Mouse (Mus musculus) heart, postnatal 0 days (tissue): ENCODE results near the gene Avpr1b. TPM values are rescaled to one million over a fixed set of nuclear protein-coding genes. Genes with fewer than 3 reads are reported as not detected.

Experiments
- ATAC-seq: fragments of 200-750 bp; cut with Nextera tagmentation; 2 replicates; pipeline ENCODE4 v1.8.0; 2017; ENCODE audit warnings: low read depth, moderate number of reproducible peaks, moderate library complexity; ENCODE audit not compliant: insufficient read depth
- DNase-seq: peaks from one replicate; pipeline ENCODE4 v3.0.0-alpha.2; 2016; ENCODE audit warnings: low spot score
- H3K27ac ChIP-seq: fragments of 300-500 bp; sonication (generic); 2 replicates; pipeline ENCODE4 v1.5.1; 2014; ENCODE audit warnings: low read depth, mild to moderate bottlenecking
- H3K27me3 ChIP-seq: fragments of 300-500 bp; sonication (generic); 2 replicates; pipeline ENCODE4 v1.6.1; 2014; ENCODE audit warnings: low read length, mixed read lengths; ENCODE audit not compliant: control insufficient read depth, insufficient read depth
- H3K36me3 ChIP-seq: fragments of 300-500 bp; sonication (generic); replicated peaks from 2 replicates; pipeline ENCODE4 v1.6.1; 2014; ENCODE audit warnings: low read length, mixed read lengths; ENCODE audit not compliant: control insufficient read depth, insufficient read depth
- H3K4me1 ChIP-seq: fragments of 300-500 bp; sonication (generic); 2 replicates; pipeline ENCODE4 v1.6.1; 2014; ENCODE audit warnings: antibody characterized with exemption; ENCODE audit not compliant: control insufficient read depth, insufficient read depth
- H3K4me2 ChIP-seq: fragments of 300-500 bp; sonication (generic); 2 replicates; pipeline ENCODE4 v1.6.1; 2014; ENCODE audit warnings: low read depth, mild to moderate bottlenecking, low read length, moderate library complexity
- H3K4me3 ChIP-seq: fragments of 300-500 bp; sonication (generic); 2 replicates; pipeline ENCODE4 v1.5.1; 2014; ENCODE audit warnings: low read depth, low read length
- H3K9ac ChIP-seq: fragments of 300-500 bp; sonication (generic); replicated peaks from 2 replicates; pipeline ENCODE4 v1.6.1; 2014; ENCODE audit warnings: low read depth, low read length, mixed read lengths
- H3K9me3 ChIP-seq: fragments of 300-500 bp; sonication (generic); replicated peaks from 2 replicates; pipeline ENCODE4 v1.6.1; 2016; ENCODE audit warnings: low read length; ENCODE audit not compliant: control insufficient read depth
- CTCF ChIP-seq: IDR thresholded peaks from 2 replicates; pipeline ENCODE4 v1.5.1; 2016; ENCODE audit warnings: antibody characterized with exemption, control low read depth, low read depth
- EP300 ChIP-seq: IDR thresholded peaks from 2 replicates; pipeline ENCODE4 v1.6.1; 2016; ENCODE audit warnings: antibody characterized with exemption, low read depth
- WGBS: fragments of 180-500 bp; shearing (Covaris S2); extraction: QIAGEN DNeasy Blood & Tissue Kit; methylation state at CpG from one replicate; pipeline ENCODE4 v1.1.7; 2014; 5-methylcytosine and 5-hydroxymethylcytosine counted together
- polyA plus RNA-seq: library from polyadenylated mRNA; unstranded; fragments of >200 nt; fragmentation: Nextera tagmentation; extraction: Ambion mirVana; gene quantifications from 2 replicates; pipeline ENCODE4 v1.2.1, GENCODE M21; 2015
- total RNA-seq: library from RNA; depleted of rRNA; stranded (reverse); fragments of >200 nt; gene quantifications from 2 replicates; pipeline ENCODE4 v1.2.3, GENCODE M21; 2014; ENCODE audit warnings: low replicate concordance

The Avpr1b gene
- total and polyA plus RNA-seq, 2 experiments from 2014 or later, result not detected

- no peak overlapping the region for H3K27ac ChIP-seq
- H3K9ac ChIP-seq, result no peak overlapping the region
- WGBS, result 75% methylated on average over 3 of the region's 3 CpGs
- H3K9me3 ChIP-seq, result no peaks in the 10 kb centered on the region
- no peaks in the 10 kb centered on the region for H3K36me3 ChIP-seq
- H3K4me1 ChIP-seq, result no peaks in the 10 kb centered on the region
- ATAC-seq (no peak), DNase-seq (no peak)
- H3K4me2 ChIP-seq, result no peak overlapping the region
- H3K4me3 ChIP-seq, result no peak overlapping the region
- H3K27me3 ChIP-seq, result no peaks in the 10 kb centered on the region
- no peak for TF ChIP-seq EP300
Measured at GRCm38 (mm10) chr1:131583598-131583997, 15.4 kb upstream of the Avpr1b start.

DNA sequence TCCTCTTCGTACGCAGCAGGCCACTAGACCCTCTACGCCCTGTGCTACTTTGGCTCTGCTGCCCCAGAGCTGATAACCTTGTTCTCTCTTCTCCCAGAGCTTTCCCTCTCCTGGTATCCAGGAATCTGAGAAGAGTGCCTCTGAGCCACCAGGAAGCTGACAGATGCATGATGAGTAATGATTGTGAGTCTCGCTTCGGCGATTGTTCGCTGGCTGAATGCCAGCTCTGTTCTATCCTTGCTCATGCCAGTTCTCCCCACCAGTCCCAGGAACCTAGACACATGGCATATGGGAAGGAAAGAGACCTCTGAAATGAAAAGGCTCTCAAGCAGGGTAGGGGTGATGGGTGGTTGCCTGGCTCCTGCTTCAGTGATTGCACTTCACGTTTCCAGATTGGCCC, 12.2 kb upstream of the Avpr1b start:
- no peaks in the 10 kb centered on the region for H3K9me3 ChIP-seq
- no peak overlapping the region for H3K4me2 ChIP-seq
- no peak overlapping the region for H3K4me3 ChIP-seq
- no peak for TF ChIP-seq CTCF
- TF ChIP-seq EP300, result no peak
- no peak for DNase-seq
- no peak overlapping the region for H3K9ac ChIP-seq
- no peaks in the 10 kb centered on the region for H3K36me3 ChIP-seq
- no peaks in the 10 kb centered on the region for H3K27me3 ChIP-seq
- no peak overlapping the region for H3K27ac ChIP-seq
- peaks cover 3% of the 10 kb centered on the region; the same call in 1 of the 2 replicates for H3K4me1 ChIP-seq
- WGBS, result 20% methylated on average over 8 of the region's 8 CpGs
- no peak for ATAC-seq

DNA sequence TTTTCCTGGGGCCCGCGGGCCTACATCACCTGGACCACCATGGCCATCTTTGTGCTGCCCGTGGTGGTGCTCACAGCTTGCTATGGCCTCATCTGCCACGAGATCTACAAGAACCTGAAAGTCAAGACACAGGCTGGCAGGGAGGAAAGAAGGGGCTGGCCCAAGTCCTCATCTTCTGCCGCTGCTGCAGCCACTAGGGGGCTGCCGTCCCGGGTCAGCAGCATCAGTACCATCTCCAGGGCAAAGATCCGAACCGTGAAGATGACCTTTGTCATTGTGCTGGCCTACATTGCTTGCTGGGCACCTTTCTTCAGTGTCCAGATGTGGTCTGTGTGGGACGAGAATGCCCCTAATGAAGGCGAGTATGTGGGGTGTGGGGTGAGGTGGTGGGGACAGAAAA, 1.3 kb downstream of the Avpr1b start:
- DNase-seq, result no peak
- Histone ChIP-seq H3K27me3 (peaks cover 14% of the 10 kb centered on the region; the same call in 1 of the 2 replicates), H3K27ac (no peak overlapping the region), H3K9me3 (no peaks in the 10 kb centered on the region), H3K4me1 (no peaks in the 10 kb centered on the region), H3K4me2 (no peak overlapping the region), H3K36me3 (no peaks in the 10 kb centered on the region), H3K4me3 (no peak overlapping the region), H3K9ac (no peak overlapping the region)
- WGBS, result 39% methylated on average over 11 of the region's 11 CpGs
- TF ChIP-seq EP300 (no peak), CTCF (peak; percentile 33; the same call in 1 of the 2 replicates)
- ATAC-seq, result no peak

- H3K4me1 ChIP-seq, result no peaks in the 10 kb centered on the region
- no peak overlapping the region for H3K4me3 ChIP-seq
- H3K27ac ChIP-seq, result no peak overlapping the region
- no peak for DNase-seq
- TF ChIP-seq CTCF (no peak), EP300 (no peak)
- no peaks in the 10 kb centered on the region for H3K9me3 ChIP-seq
- no peak overlapping the region for H3K9ac ChIP-seq
- ATAC-seq, result no peak
- no peaks in the 10 kb centered on the region for H3K27me3 ChIP-seq
- no peaks in the 10 kb centered on the region for H3K36me3 ChIP-seq
- WGBS, result 88% methylated on average over 2 of the region's 2 CpGs
- H3K4me2 ChIP-seq, result no peak overlapping the region
Measured at GRCm38 (mm10) chr1:131606719-131607118, 7.7 kb downstream of the Avpr1b start.

DNA sequence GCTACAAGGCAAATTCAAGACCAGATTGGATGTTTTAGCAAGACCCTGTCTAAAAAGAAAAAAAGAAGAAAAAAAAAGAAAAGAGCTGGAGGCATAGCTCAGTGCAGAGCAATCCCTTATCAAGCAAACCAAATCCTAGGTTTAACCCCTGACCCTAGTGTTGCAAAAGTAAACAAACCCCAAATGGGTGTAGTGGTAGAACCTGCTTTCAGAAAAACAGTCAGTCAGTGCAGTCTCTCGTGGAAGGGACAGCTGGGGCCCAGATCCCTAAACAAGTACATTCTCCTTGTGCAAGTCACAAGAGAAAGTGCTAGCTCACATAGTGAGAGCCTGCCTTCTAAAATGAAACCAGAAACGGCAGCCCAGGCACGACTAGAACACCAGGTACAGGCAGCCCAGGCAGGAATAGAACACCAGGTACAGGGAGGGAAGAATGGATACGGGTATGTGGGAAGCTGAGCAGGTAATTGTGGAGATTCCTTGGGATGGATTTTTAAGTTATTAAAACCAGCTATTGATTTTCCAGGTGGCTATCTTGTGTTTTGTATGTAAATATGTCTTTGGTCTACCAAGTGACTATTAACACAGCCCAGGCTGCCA, 13.6 kb downstream of the Avpr1b start:
- H3K9me3 ChIP-seq, result no peaks in the 10 kb centered on the region
- DNase-seq, result no peak
- WGBS, result 48% methylated on average over 4 of the region's 4 CpGs

More for the DNA sequence above, 13.6 kb downstream of the Avpr1b start:
- Histone ChIP-seq H3K4me3 (no peak overlapping the region), H3K4me1 (0 out of 2 replicates have a peak, but pooled peaks cover 6% of the 10 kb centered on the region), H3K36me3 (no peaks in the 10 kb centered on the region), H3K4me2 (no peak overlapping the region), H3K9ac (no peak overlapping the region), H3K27me3 (no peaks in the 10 kb centered on the region), H3K27ac (no peak overlapping the region)
- TF ChIP-seq CTCF (no peak), EP300 (no peak)
- ATAC-seq, result no peak
